Mouse (Mus musculus): ENCODE measurements around the gene Tbc1d9b.
"Not testable (repeated sequence)": the region's sequence is repeated elsewhere in the genome, so short reads cannot be mapped to it uniquely, and the experiment has no call there.

The Tbc1d9b gene

GRCm38 (mm10) chr11:50130811-50131766 is at the start of gene Tbc1d9b:
Gene Tbc1d9b (plus strand): TSS chr11:50131396.
- peak; percentile 93 for DNase-seq

- DNase-seq, result no peak
Observed at GRCm38 (mm10) chr11:50086211-50086610, 45.0 kb upstream of the Tbc1d9b start.

- DNase-seq, result peak; percentile 21
Observed at GRCm38 (mm10) chr11:50089840-50090239, 41.4 kb upstream of the Tbc1d9b start.

GRCm38 (mm10) chr11:50090982-50091675 is 40.1 kb upstream of the Tbc1d9b start:
- DNase-seq, result no peak

- DNase-seq, result no peak
Observed at GRCm38 (mm10) chr11:50091681-50092080, 39.5 kb upstream of the Tbc1d9b start.

- DNase-seq, result no peak
Observed at GRCm38 (mm10) chr11:50095661-50096060, 35.5 kb upstream of the Tbc1d9b start.

GRCm38 (mm10) chr11:50097091-50097490 is 34.1 kb upstream of the Tbc1d9b start:
- DNase-seq, result no peak

- DNase-seq, result peak; percentile 16
Observed at GRCm38 (mm10) chr11:50098961-50099481, 32.2 kb upstream of the Tbc1d9b start.

GRCm38 (mm10) chr11:50099692-50100091 is 31.5 kb upstream of the Tbc1d9b start:
- peak; percentile 36 for DNase-seq

GRCm38 (mm10) chr11:50100548-50101307 is 30.5 kb upstream of the Tbc1d9b start:
- DNase-seq, result no peak

GRCm38 (mm10) chr11:50101962-50102361 is 29.2 kb upstream of the Tbc1d9b start:
- DNase-seq, result not testable (repeated sequence)

GRCm38 (mm10) chr11:50104016-50104415 is 27.2 kb upstream of the Tbc1d9b start:
- no peak for DNase-seq

GRCm38 (mm10) chr11:50105237-50105636 is 26.0 kb upstream of the Tbc1d9b start:
- DNase-seq, result no peak

GRCm38 (mm10) chr11:50106024-50106423 is 25.2 kb upstream of the Tbc1d9b start:
- DNase-seq, result no peak

GRCm38 (mm10) chr11:50108823-50109244 is 22.4 kb upstream of the Tbc1d9b start:
- DNase-seq, result peak; percentile 58

- DNase-seq, result peak; percentile 84
Observed at GRCm38 (mm10) chr11:50114329-50114728, 16.9 kb upstream of the Tbc1d9b start.

GRCm38 (mm10) chr11:50122631-50123081 is 8.5 kb upstream of the Tbc1d9b start:
- DNase-seq, result no peak

- DNase-seq, result no peak
Observed at GRCm38 (mm10) chr11:50127781-50128180, 3.4 kb upstream of the Tbc1d9b start.

- peak; percentile 26 for DNase-seq
Observed at GRCm38 (mm10) chr11:50131801-50132201, 605 bp downstream of the Tbc1d9b start.

- no peak for DNase-seq
Observed at GRCm38 (mm10) chr11:50132265-50132664, 1.1 kb downstream of the Tbc1d9b start.

GRCm38 (mm10) chr11:50134136-50134859 is 3.1 kb downstream of the Tbc1d9b start:
- DNase-seq, result peak; percentile 23

All from kidney, adult 9 months (tissue).